In the genomic region with DNA sequence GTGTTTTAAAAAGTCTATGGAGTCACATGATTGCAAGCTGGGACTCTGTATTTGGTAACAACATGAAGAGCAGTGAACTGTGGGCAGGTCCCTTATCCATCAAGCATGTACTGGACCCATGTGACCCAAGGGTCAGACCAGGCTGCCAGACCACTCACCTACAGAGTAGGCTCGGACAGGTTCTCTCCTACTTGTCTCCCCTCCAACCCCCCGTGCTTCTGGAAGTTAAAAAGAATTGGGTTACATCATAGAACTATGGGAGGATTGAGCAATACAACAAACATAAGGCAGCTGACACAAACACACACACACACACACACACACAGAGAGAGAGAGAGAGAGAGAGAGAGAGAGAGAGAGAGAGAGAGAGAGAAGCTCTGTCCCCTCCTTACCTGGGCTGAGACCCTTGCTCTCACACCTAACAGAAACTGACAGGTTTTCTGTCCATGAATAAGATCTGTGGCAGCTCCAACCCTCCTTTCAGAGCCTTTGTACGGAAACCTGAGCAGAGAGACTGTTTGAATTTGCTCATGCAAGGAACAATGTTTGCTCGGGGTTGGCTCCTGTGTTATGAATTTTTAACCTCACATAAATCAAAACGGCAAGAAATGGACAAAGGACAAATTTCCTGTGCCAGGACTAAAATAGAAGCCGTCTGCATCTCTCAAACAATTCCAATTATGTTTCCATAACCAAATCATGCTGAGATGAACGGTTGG, we compare ENCODE assay signal across 15 mouse cellular contexts.
DNase-seq lines count a peak whose midpoint lies in the region; ATAC-seq and TF ChIP-seq lines count a peak whose summit lies in the region.
"Had no signal": no experiment of that assay in that cellular context is flagged by ENCODE, and none has a peak within 500 bp of the region (broad histone marks: within the 10 kb centered on the region; RNA-seq: fewer than 3 reads in every experiment).

No protein-coding gene starts in this region.

- no peak overlapping the region for H3K9ac ChIP-seq in hindbrain, embryonic 16.5 days (ENCODE audit: low read depth, low read length)
- H3K9ac ChIP-seq in hindbrain, embryonic 14.5 days: no peak overlapping the region
- no peak overlapping the region for H3K9ac ChIP-seq in liver, embryonic 16.5 days (ENCODE audit: low read depth, low read length)
- H3K9ac ChIP-seq in liver, embryonic 12.5 days: no peak overlapping the region
- H3K9ac ChIP-seq in forebrain, embryonic 13.5 days: no peak overlapping the region
- H3K9ac ChIP-seq: embryonic facial prominence, embryonic 12.5 days; heart, embryonic 15.5 days had no signal

- TF ChIP-seq CTCF in brain, embryonic 14.5 days (IDR thresholded peaks at IDR 0.05; ENCODE audit: borderline replicate concordance, extremely low read depth, insufficient read depth, insufficient read length): no peak

- no peak overlapping the region for H3K4me3 ChIP-seq in hindbrain, embryonic 16.5 days (ENCODE audit: low read length)
- H3K4me3 ChIP-seq in hindbrain, embryonic 14.5 days (replicated peaks; ENCODE audit: low read length): no peak overlapping the region
- no peak overlapping the region for H3K4me3 ChIP-seq in liver, embryonic 16.5 days (ENCODE audit: low read depth, low read length)
- H3K4me3 ChIP-seq in liver, embryonic 12.5 days: no peak overlapping the region
- H3K4me3 ChIP-seq in forebrain, embryonic 13.5 days: no peak overlapping the region
- H3K4me3 ChIP-seq: embryonic facial prominence, embryonic 12.5 days; heart, embryonic 15.5 days; myocyte had no signal

- TF ChIP-seq POLR2A in brain, embryonic 14.5 days (IDR thresholded peaks at IDR 0.05; ENCODE audit: borderline replicate concordance, extremely low read depth, insufficient read depth, insufficient read length, poor library complexity, severe bottlenecking): no peak

- 62% methylated on average over 7 of the region's 7 CpGs for WGBS in hindbrain, embryonic 16.5 days
- 64% methylated on average over 7 of the region's 7 CpGs for WGBS in hindbrain, embryonic 14.5 days
- WGBS in liver, embryonic 16.5 days (ENCODE audit: insufficient replicate concordance): 44% methylated on average over 7 of the region's 7 CpGs
- 49% methylated on average over 7 of the region's 7 CpGs for WGBS in liver, embryonic 12.5 days (ENCODE audit: insufficient replicate concordance)
- WGBS in forebrain, embryonic 13.5 days: 79% methylated on average over 7 of the region's 7 CpGs

- no peaks in the 10 kb centered on the region for H3K4me1 ChIP-seq in hindbrain, embryonic 16.5 days (ENCODE audit: control insufficient read depth, insufficient read depth, low read depth, low read length)
- H3K4me1 ChIP-seq in hindbrain, embryonic 14.5 days (replicated peaks; ENCODE audit: control insufficient read depth, insufficient read depth, low read length): no peaks in the 10 kb centered on the region
- H3K4me1 ChIP-seq in liver, embryonic 16.5 days (ENCODE audit: control insufficient read depth, low read depth, low read length): no peaks in the 10 kb centered on the region
- H3K4me1 ChIP-seq in liver, embryonic 12.5 days: no peaks in the 10 kb centered on the region
- no peaks in the 10 kb centered on the region for H3K4me1 ChIP-seq in forebrain, embryonic 13.5 days
- H3K4me1 ChIP-seq: embryonic facial prominence, embryonic 12.5 days; heart, embryonic 15.5 days had no signal

- H3K4me2 ChIP-seq in hindbrain, embryonic 16.5 days (ENCODE audit: low read length): no peak overlapping the region
- no peak overlapping the region for H3K4me2 ChIP-seq in hindbrain, embryonic 14.5 days (replicated peaks)
- no peak overlapping the region for H3K4me2 ChIP-seq in liver, embryonic 16.5 days (ENCODE audit: low read depth, low read length)
- no peak overlapping the region for H3K4me2 ChIP-seq in liver, embryonic 12.5 days
- no peak overlapping the region for H3K4me2 ChIP-seq in forebrain, embryonic 13.5 days
- H3K4me2 ChIP-seq: embryonic facial prominence, embryonic 12.5 days; heart, embryonic 15.5 days had no signal

- no peaks in the 10 kb centered on the region for H3K9me3 ChIP-seq in hindbrain, embryonic 16.5 days (ENCODE audit: control insufficient read depth, low read length)
- H3K9me3 ChIP-seq in hindbrain, embryonic 14.5 days (ENCODE audit: control insufficient read depth, low read length): no peaks in the 10 kb centered on the region
- H3K9me3 ChIP-seq in liver, embryonic 16.5 days (replicated peaks; ENCODE audit: control insufficient read depth, low read length): no peaks in the 10 kb centered on the region
- H3K9me3 ChIP-seq in liver, embryonic 12.5 days (replicated peaks): no peaks in the 10 kb centered on the region
- H3K9me3 ChIP-seq in forebrain, embryonic 13.5 days (replicated peaks): no peaks in the 10 kb centered on the region
- H3K9me3 ChIP-seq: embryonic facial prominence, embryonic 12.5 days; heart, embryonic 15.5 days had no signal

- no peak for ATAC-seq in hindbrain, embryonic 16.5 days
- ATAC-seq in hindbrain, embryonic 14.5 days (ENCODE audit: low FRiP score): no peak
- ATAC-seq in liver, embryonic 16.5 days (ENCODE audit: low read depth): peak; percentile 53; the same call in 1 of the 2 replicates
- ATAC-seq in liver, embryonic 12.5 days: no peak
- ATAC-seq in forebrain, embryonic 13.5 days: no peak
- ATAC-seq: forebrain, embryonic 16.5 days; Patski had no signal

- peak overlapping the region; percentile 13; the same call in 1 of the 2 replicates for H3K27ac ChIP-seq in hindbrain, embryonic 16.5 days (ENCODE audit: low read depth, low read length)
- no peak overlapping the region for H3K27ac ChIP-seq in hindbrain, embryonic 14.5 days
- no peak overlapping the region for H3K27ac ChIP-seq in liver, embryonic 16.5 days (ENCODE audit: low read length)
- H3K27ac ChIP-seq in liver, embryonic 12.5 days: no peak overlapping the region
- H3K27ac ChIP-seq in forebrain, embryonic 13.5 days: no peak overlapping the region
- H3K27ac ChIP-seq: embryonic facial prominence, embryonic 12.5 days; heart, embryonic 15.5 days had no signal

- H3K27me3 ChIP-seq in hindbrain, embryonic 16.5 days (replicated peaks; ENCODE audit: control insufficient read depth, insufficient read depth, low read length): no peaks in the 10 kb centered on the region
- no peaks in the 10 kb centered on the region for H3K27me3 ChIP-seq in hindbrain, embryonic 14.5 days (ENCODE audit: control insufficient read depth, insufficient read depth, low read length)
- H3K27me3 ChIP-seq in liver, embryonic 16.5 days (ENCODE audit: control insufficient read depth, insufficient read depth, low read depth, low read length): no peaks in the 10 kb centered on the region
- H3K27me3 ChIP-seq in liver, embryonic 12.5 days (replicated peaks): no peaks in the 10 kb centered on the region
- no peaks in the 10 kb centered on the region for H3K27me3 ChIP-seq in forebrain, embryonic 13.5 days
- H3K27me3 ChIP-seq: embryonic facial prominence, embryonic 12.5 days; heart, embryonic 15.5 days; Patski had no signal

- DNase-seq in hindbrain, embryonic 14.5 days (ENCODE audit: low spot score): no peak
- peak; percentile 21 for DNase-seq in brain, embryonic 14.5 days (ENCODE audit: low read depth)
- DNase-seq in lung, postnatal 36 days: peak; percentile 10
- no peak for DNase-seq in right cerebral cortex, postnatal 10 days (ENCODE audit: low spot score in 2 of 2)
- DNase-seq: cerebellum, postnatal 14 days; gastrocnemius, postnatal 36 days had no signal

- no peaks in the 10 kb centered on the region for H3K36me3 ChIP-seq in hindbrain, embryonic 16.5 days (ENCODE audit: control insufficient read depth, insufficient read depth, low read length)
- no peaks in the 10 kb centered on the region for H3K36me3 ChIP-seq in hindbrain, embryonic 14.5 days (replicated peaks; ENCODE audit: control insufficient read depth, insufficient read depth)
- H3K36me3 ChIP-seq in liver, embryonic 16.5 days (ENCODE audit: control insufficient read depth, insufficient read depth): no peaks in the 10 kb centered on the region
- H3K36me3 ChIP-seq in liver, embryonic 12.5 days: no peaks in the 10 kb centered on the region
- no peaks in the 10 kb centered on the region for H3K36me3 ChIP-seq in forebrain, embryonic 13.5 days (ENCODE audit: poor library complexity, severe bottlenecking)
- H3K36me3 ChIP-seq: embryonic facial prominence, embryonic 12.5 days; heart, embryonic 15.5 days had no signal

Comparison
In these comparisons a context has a peak if more than half of its experiments do, and no peak if none do; other contexts are left out.
1. DNase-seq: peak in brain, embryonic 14.5 days (single experiment) and lung, postnatal 36 days (single experiment); none in hindbrain, embryonic 14.5 days (single experiment) and right cerebral cortex, postnatal 10 days (0 of 2).